9 mouse cellular contexts compared by ENCODE assay signal in genomic region chr4:108780864-108781205, GRCm38 (mm10). TPM values are rescaled to one million over a fixed set of nuclear protein-coding genes. Genes with fewer than 3 reads are reported as not detected.
DNase-seq lines count a peak whose midpoint lies in the region; ATAC-seq and TF ChIP-seq lines count a peak whose summit lies in the region.
"Had no signal": no experiment of that assay in that cellular context is flagged by ENCODE, and none has a peak within 500 bp of the region (broad histone marks: within the 10 kb centered on the region; RNA-seq: fewer than 3 reads in every experiment).

No protein-coding gene starts in this region.

- H3K27ac ChIP-seq in heart, embryonic 10.5 days = peak overlapping the region; percentile 99
- peak overlapping the region; percentile 85; the same call in 1 of the 2 replicates for H3K27ac ChIP-seq in liver, postnatal 0 days (ENCODE audit: low read depth)

- peak overlapping the region; percentile 93 for H3K4me3 ChIP-seq in heart, embryonic 10.5 days
- peak overlapping the region; percentile 68 for H3K4me3 ChIP-seq in liver, postnatal 0 days (ENCODE audit: low read depth, low read length)

- H3K9me3 ChIP-seq in heart, embryonic 10.5 days = no peaks in the 10 kb centered on the region
- H3K9me3 ChIP-seq in liver, postnatal 0 days (ENCODE audit: low read length) = no peaks in the 10 kb centered on the region

- DNase-seq in heart, embryonic 10.5 days (ENCODE audit: low spot score) = no peak
- no peak for DNase-seq in heart, adult 9 months (ENCODE audit: low spot score in 2 of 2)
- peak; percentile 77 for DNase-seq in ES-CJ7 (ENCODE audit: low read depth, low spot score)
- DNase-seq in forelimb bud, embryonic 11.5 days (ENCODE audit: low read depth, low spot score) = peak; percentile 76
- DNase-seq in liver, postnatal 0 days = no peak
- DNase-seq in right cerebral cortex, postnatal 36 days (ENCODE audit: low spot score in 2 of 2) = no peak
- no peak for DNase-seq in adrenal gland, adult 18-20 months (ENCODE audit: low spot score in 2 of 2)
- no peak for DNase-seq in urinary bladder, adult 2 months (ENCODE audit: low spot score)

- no peaks in the 10 kb centered on the region for H3K27me3 ChIP-seq in heart, embryonic 10.5 days (ENCODE audit: insufficient read depth, poor library complexity, severe bottlenecking)
- peaks cover 8% of the 10 kb centered on the region; the same call in 1 of the 2 replicates for H3K27me3 ChIP-seq in liver, postnatal 0 days (ENCODE audit: insufficient read depth, low read length)

- TF ChIP-seq EP300 in liver, postnatal 0 days (IDR thresholded peaks at IDR 0.05; ENCODE audit: low read depth) = no peak

- peak overlapping the region; percentile 72 for H3K9ac ChIP-seq in liver, postnatal 0 days (replicated peaks)

- H3K4me2 ChIP-seq in liver, postnatal 0 days (ENCODE audit: low read depth, low read length) = peak overlapping the region; percentile 88

- peak; percentile 5; the same call in 1 of the 2 replicates for ATAC-seq in liver, postnatal 0 days

- peaks cover 7% of the 10 kb centered on the region; the same call in 1 of the 2 replicates for H3K4me1 ChIP-seq in heart, embryonic 10.5 days
- H3K4me1 ChIP-seq in liver, postnatal 0 days (ENCODE audit: insufficient read depth) = no peaks in the 10 kb centered on the region; the same call in 1 of the 2 replicates

- WGBS in heart, embryonic 10.5 days = under 1% methylated on average over 18 of the region's 20 CpGs
- 2% methylated on average over 17 of the region's 20 CpGs for WGBS in liver, postnatal 0 days (ENCODE audit: insufficient replicate concordance)

- no peaks in the 10 kb centered on the region for H3K36me3 ChIP-seq in heart, embryonic 10.5 days
- no peaks in the 10 kb centered on the region for H3K36me3 ChIP-seq in liver, postnatal 0 days (replicated peaks; ENCODE audit: insufficient read depth, low read length)

- no peak for TF ChIP-seq CTCF in liver, postnatal 0 days (IDR thresholded peaks at IDR 0.05; ENCODE audit: low read depth)

RNA-seq across cellular contexts. Expression of gene Zfyve9, which starts 0.2 kb away (rescaled TPM):
- 3.3 and 3.4 TPM in 2 replicates for polyA plus RNA-seq in heart, embryonic 10.5 days (2016; fragmentation: Nextera tagmentation; extraction: Ambion mirVana)
- polyA plus RNA-seq in liver, postnatal 0 days (2015; fragmentation: Nextera tagmentation; extraction: Ambion mirVana) = 0.95 and 0.97 TPM in 2 replicates
- total RNA-seq in adrenal gland, adult 18-20 months (2021) = 10 to 100 TPM; 22.3 to 26.9 TPM
- polyA plus RNA-seq in urinary bladder, adult 2 months (2012; rRNA removed) = 5.0 and 7.6 TPM in 2 replicates
- total RNA-seq: MEL had no signal

RNA-seq across cellular contexts. Expression of gene Btf3l4, which starts 52.6 kb away (rescaled TPM):
- 160 and 165 TPM in 2 replicates for polyA plus RNA-seq in heart, embryonic 10.5 days (2016; fragmentation: Nextera tagmentation; extraction: Ambion mirVana)
- 56.9 and 64.1 TPM in 2 replicates for polyA plus RNA-seq in liver, postnatal 0 days (2015; fragmentation: Nextera tagmentation; extraction: Ambion mirVana)
- 100 to 1,000 TPM; 115 to 126 TPM for total RNA-seq in adrenal gland, adult 18-20 months (2021)
- 80.4 and 89.7 TPM in 2 replicates for polyA plus RNA-seq in urinary bladder, adult 2 months (2012; rRNA removed)

RNA-seq across cellular contexts. Expression of gene Txndc12, which starts 53.6 kb away (rescaled TPM):
- 101 and 106 TPM in 2 replicates for polyA plus RNA-seq in heart, embryonic 10.5 days (2016; fragmentation: Nextera tagmentation; extraction: Ambion mirVana)
- polyA plus RNA-seq in liver, postnatal 0 days (2015; fragmentation: Nextera tagmentation; extraction: Ambion mirVana) = 43.1 and 44.2 TPM in 2 replicates
- 10 to 100 TPM; 66.4 to 68.5 TPM for total RNA-seq in adrenal gland, adult 18-20 months (2021)
- 41.7 and 46.7 TPM in 2 replicates for polyA plus RNA-seq in urinary bladder, adult 2 months (2012; rRNA removed)

Comparison
In these comparisons a context has a peak if more than half of its experiments do, and no peak if none do; other contexts are left out.
1. DNase-seq: peak in ES-CJ7 (single experiment) and forelimb bud, embryonic 11.5 days (single experiment); none in heart, embryonic 10.5 days (single experiment), heart, adult 9 months (0 of 2), liver, postnatal 0 days (single experiment), right cerebral cortex, postnatal 36 days (0 of 2), adrenal gland, adult 18-20 months (0 of 2) and urinary bladder, adult 2 months (single experiment).